Mouse (Mus musculus): ENCODE measurements around the gene Arntl. TPM values are rescaled to one million over a fixed set of nuclear protein-coding genes. Genes with fewer than 3 reads are reported as not detected.
A peak's percentile ranks its signal among the peaks of the same experiment; 100 is the strongest.

The Arntl gene
- total and polyA plus RNA-seq, 3 experiments, result 4.6 to 29.9 (median 23.8) TPM

GRCm38 (mm10) chr7:113250433-113250991 lies 43.2 kb downstream of the Arntl start:
- H3K27me3 ChIP-seq (ENCODE audit: insufficient read depth, low read length), result peaks cover 1% of the 10 kb centered on the region; the same call in 1 of the 2 replicates
- DNase-seq (ENCODE audit: low spot score), result no peak
- peaks cover 20% of the 10 kb centered on the region for H3K4me1 ChIP-seq (ENCODE audit: insufficient read depth, low read depth, low read length)
- peak; percentile 19; the same call in 1 of the 2 replicates for ATAC-seq (ENCODE audit: extremely low read depth, insufficient number of reproducible peaks, low FRiP score, poor library complexity, severe bottlenecking)
- peaks cover 49% of the 10 kb centered on the region for H3K36me3 ChIP-seq (replicated peaks)
- no peak for TF ChIP-seq POLR2AphosphoS5 (IDR thresholded peaks at IDR 0.05; ENCODE audit: insufficient replicate concordance, low read depth, low read length)
- TF ChIP-seq TAL1 (conservative IDR thresholded peaks at IDR 0.05; ENCODE audit: low read depth, low read length), result no peak
- no peak for TF ChIP-seq GATA2 (IDR thresholded peaks at IDR 0.05; ENCODE audit: borderline replicate concordance, low read depth, low read length)
- peak; percentile 88 for TF ChIP-seq CTCF (IDR thresholded peaks at IDR 0.05; ENCODE audit: low read depth, low read length)
- H3K9me3 ChIP-seq (replicated peaks), result no peaks in the 10 kb centered on the region
- no peak overlapping the region for H3K4me3 ChIP-seq (ENCODE audit: low read depth, low read length)

GRCm38 (mm10) chr7:113251001-113251400 lies 43.7 kb downstream of the Arntl start:
- Histone ChIP-seq H3K4me1 (ENCODE audit: insufficient read depth, low read depth, low read length) (peaks cover 25% of the 10 kb centered on the region), H3K9me3 (replicated peaks) (no peaks in the 10 kb centered on the region), H3K36me3 (replicated peaks) (peaks cover 54% of the 10 kb centered on the region), H3K27me3 (ENCODE audit: insufficient read depth, low read length) (no peaks in the 10 kb centered on the region), H3K4me3 (ENCODE audit: low read depth, low read length) (no peak overlapping the region)
- TF ChIP-seq GATA2 (IDR thresholded peaks at IDR 0.05; ENCODE audit: borderline replicate concordance, low read depth, low read length) (no peak), GATA1 (IDR thresholded peaks at IDR 0.05; ENCODE audit: borderline replicate concordance, low read length) (no peak), POLR2AphosphoS5 (IDR thresholded peaks at IDR 0.05; ENCODE audit: insufficient replicate concordance, low read depth, low read length) (no peak), CTCF (IDR thresholded peaks at IDR 0.05; ENCODE audit: low read depth, low read length) (no peak), TAL1 (conservative IDR thresholded peaks at IDR 0.05; ENCODE audit: low read depth, low read length) (no peak)
- DNase-seq (ENCODE audit: low spot score) (no peak), ATAC-seq (ENCODE audit: extremely low read depth, insufficient number of reproducible peaks, low FRiP score, poor library complexity, severe bottlenecking) (no peak)

GRCm38 (mm10) chr7:113251554-113251953 lies 44.3 kb downstream of the Arntl start:
- ATAC-seq (ENCODE audit: extremely low read depth, insufficient number of reproducible peaks, low FRiP score, poor library complexity, severe bottlenecking) (no peak), DNase-seq (ENCODE audit: low spot score) (no peak)
- H3K9me3 ChIP-seq (replicated peaks), result no peaks in the 10 kb centered on the region
- H3K27me3 ChIP-seq (ENCODE audit: insufficient read depth, low read length), result no peaks in the 10 kb centered on the region
- H3K36me3 ChIP-seq (replicated peaks), result peaks cover 58% of the 10 kb centered on the region
- TF ChIP-seq TAL1 (conservative IDR thresholded peaks at IDR 0.05; ENCODE audit: low read depth, low read length) (no peak), GATA2 (IDR thresholded peaks at IDR 0.05; ENCODE audit: borderline replicate concordance, low read depth, low read length) (no peak), CTCF (IDR thresholded peaks at IDR 0.05; ENCODE audit: low read depth, low read length) (no peak), POLR2AphosphoS5 (IDR thresholded peaks at IDR 0.05; ENCODE audit: insufficient replicate concordance, low read depth, low read length) (no peak), GATA1 (IDR thresholded peaks at IDR 0.05; ENCODE audit: borderline replicate concordance, low read length) (no peak)
- H3K4me3 ChIP-seq (ENCODE audit: low read depth, low read length), result no peak overlapping the region
- H3K4me1 ChIP-seq (ENCODE audit: insufficient read depth, low read depth, low read length), result peaks cover 28% of the 10 kb centered on the region

GRCm38 (mm10) chr7:113253777-113254405 lies 46.6 kb downstream of the Arntl start:
- TF ChIP-seq CTCF (IDR thresholded peaks at IDR 0.05; ENCODE audit: low read depth, low read length) (no peak), POLR2AphosphoS5 (IDR thresholded peaks at IDR 0.05; ENCODE audit: insufficient replicate concordance, low read depth, low read length) (no peak), GATA1 (IDR thresholded peaks at IDR 0.05; ENCODE audit: borderline replicate concordance, low read length) (no peak), GATA2 (IDR thresholded peaks at IDR 0.05; ENCODE audit: borderline replicate concordance, low read depth, low read length) (no peak), TAL1 (conservative IDR thresholded peaks at IDR 0.05; ENCODE audit: low read depth, low read length) (no peak)
- ATAC-seq (ENCODE audit: extremely low read depth, insufficient number of reproducible peaks, low FRiP score, poor library complexity, severe bottlenecking), result no peak
- no peaks in the 10 kb centered on the region for H3K27me3 ChIP-seq (ENCODE audit: insufficient read depth, low read length)
- H3K9me3 ChIP-seq (replicated peaks), result no peaks in the 10 kb centered on the region
- no peak for DNase-seq (ENCODE audit: low spot score)
- peaks cover 44% of the 10 kb centered on the region for H3K4me1 ChIP-seq (ENCODE audit: insufficient read depth, low read depth, low read length)
- no peak overlapping the region for H3K4me3 ChIP-seq (ENCODE audit: low read depth, low read length)
- peaks cover 72% of the 10 kb centered on the region for H3K36me3 ChIP-seq (replicated peaks)

- H3K4me1 ChIP-seq (ENCODE audit: insufficient read depth, low read depth, low read length), result peaks cover 54% of the 10 kb centered on the region
- ATAC-seq (ENCODE audit: extremely low read depth, insufficient number of reproducible peaks, low FRiP score, poor library complexity, severe bottlenecking) (no peak), DNase-seq (ENCODE audit: low spot score) (peak; percentile 47)
- H3K36me3 ChIP-seq (replicated peaks), result peaks cover 74% of the 10 kb centered on the region
- H3K9me3 ChIP-seq (replicated peaks), result no peaks in the 10 kb centered on the region
- no peak for TF ChIP-seq GATA1 (IDR thresholded peaks at IDR 0.05; ENCODE audit: borderline replicate concordance, low read length)
- no peak for TF ChIP-seq POLR2AphosphoS5 (IDR thresholded peaks at IDR 0.05; ENCODE audit: insufficient replicate concordance, low read depth, low read length)
- TF ChIP-seq CTCF (IDR thresholded peaks at IDR 0.05; ENCODE audit: low read depth, low read length), result peak; percentile 65
- no peaks in the 10 kb centered on the region for H3K27me3 ChIP-seq (ENCODE audit: insufficient read depth, low read length)
- peak overlapping the region; percentile 19; the same call in 1 of the 2 replicates for H3K4me3 ChIP-seq (ENCODE audit: low read depth, low read length)
Observed at GRCm38 (mm10) chr7:113256046-113256445, 48.8 kb downstream of the Arntl start.

- Histone ChIP-seq H3K9me3 (replicated peaks) (no peaks in the 10 kb centered on the region), H3K36me3 (replicated peaks) (peaks cover 52% of the 10 kb centered on the region), H3K4me3 (ENCODE audit: low read depth, low read length) (peak overlapping the region; percentile 74), H3K4me1 (ENCODE audit: insufficient read depth, low read depth, low read length) (peaks cover 72% of the 10 kb centered on the region), H3K27me3 (ENCODE audit: insufficient read depth, low read length) (no peaks in the 10 kb centered on the region)
- ATAC-seq (ENCODE audit: extremely low read depth, insufficient number of reproducible peaks, low FRiP score, poor library complexity, severe bottlenecking), result no peak
- no peak for TF ChIP-seq POLR2AphosphoS5 (IDR thresholded peaks at IDR 0.05; ENCODE audit: insufficient replicate concordance, low read depth, low read length)
- TF ChIP-seq CTCF (IDR thresholded peaks at IDR 0.05; ENCODE audit: low read depth, low read length), result peak; percentile 25; the same call in 1 of the 2 replicates
- no peak for TF ChIP-seq TAL1 (conservative IDR thresholded peaks at IDR 0.05; ENCODE audit: low read depth, low read length)
- no peak for TF ChIP-seq GATA2 (IDR thresholded peaks at IDR 0.05; ENCODE audit: borderline replicate concordance, low read depth, low read length)
- no peak for TF ChIP-seq GATA1 (IDR thresholded peaks at IDR 0.05; ENCODE audit: borderline replicate concordance, low read length)
- DNase-seq (ENCODE audit: low spot score), result peak; percentile 45
Observed at GRCm38 (mm10) chr7:113258430-113258829, 51.2 kb downstream of the Arntl start.

All from G1E (cell line).